Mouse (Mus musculus) lung, adult 2 months (tissue): ENCODE results near the gene Kcnab3. TPM values are rescaled to one million over a fixed set of nuclear protein-coding genes. Genes with fewer than 3 reads are reported as not detected.

Source experiments
- DNase-seq: peaks from one replicate; pipeline ENCODE4 v3.0.0; 2022
- H3K4me1 ChIP-seq: fragments of 200-500 bp; 2 replicates; pipeline ENCODE4 v1.6.1; 2011; ENCODE audit warnings: low read length; ENCODE audit not compliant: control insufficient read depth, insufficient read depth
- H3K4me3 ChIP-seq: fragments of 200-500 bp; replicated peaks from 2 replicates; pipeline ENCODE3; 2011; ENCODE audit warnings: low read depth, mild to moderate bottlenecking, control low read depth, low read length; ENCODE audit errors: extremely low read depth
- CTCF ChIP-seq: fragments of 200-500 bp; IDR thresholded peaks from 2 replicates; pipeline ENCODE4 v1.5.1; 2011; ENCODE audit warnings: mild to moderate bottlenecking, low read length, control low read depth; ENCODE audit not compliant: insufficient read depth
- POLR2A ChIP-seq: fragments of 200-500 bp; IDR thresholded peaks from 2 replicates; pipeline ENCODE4 v1.6.1; 2011; ENCODE audit warnings: low read depth, mild to moderate bottlenecking, control low read depth, low read length, borderline replicate concordance; ENCODE audit errors: extremely low read depth
- WGBS: fragments of 180-500 bp; shearing (Covaris S2); methylation state at CpG from one replicate; pipeline ENCODE4 v1.1.7; 2018; 5-methylcytosine and 5-hydroxymethylcytosine counted together
- polyA plus RNA-seq: library from polyadenylated mRNA; depleted of rRNA; stranded (reverse); fragments of >200 nt; gene quantifications from 2 replicates; pipeline ENCODE4 v1.2.3, GENCODE M21; 2012

Gene Kcnab3
- polyA plus RNA-seq, 1 experiment, result 2.2 TPM

DNA sequence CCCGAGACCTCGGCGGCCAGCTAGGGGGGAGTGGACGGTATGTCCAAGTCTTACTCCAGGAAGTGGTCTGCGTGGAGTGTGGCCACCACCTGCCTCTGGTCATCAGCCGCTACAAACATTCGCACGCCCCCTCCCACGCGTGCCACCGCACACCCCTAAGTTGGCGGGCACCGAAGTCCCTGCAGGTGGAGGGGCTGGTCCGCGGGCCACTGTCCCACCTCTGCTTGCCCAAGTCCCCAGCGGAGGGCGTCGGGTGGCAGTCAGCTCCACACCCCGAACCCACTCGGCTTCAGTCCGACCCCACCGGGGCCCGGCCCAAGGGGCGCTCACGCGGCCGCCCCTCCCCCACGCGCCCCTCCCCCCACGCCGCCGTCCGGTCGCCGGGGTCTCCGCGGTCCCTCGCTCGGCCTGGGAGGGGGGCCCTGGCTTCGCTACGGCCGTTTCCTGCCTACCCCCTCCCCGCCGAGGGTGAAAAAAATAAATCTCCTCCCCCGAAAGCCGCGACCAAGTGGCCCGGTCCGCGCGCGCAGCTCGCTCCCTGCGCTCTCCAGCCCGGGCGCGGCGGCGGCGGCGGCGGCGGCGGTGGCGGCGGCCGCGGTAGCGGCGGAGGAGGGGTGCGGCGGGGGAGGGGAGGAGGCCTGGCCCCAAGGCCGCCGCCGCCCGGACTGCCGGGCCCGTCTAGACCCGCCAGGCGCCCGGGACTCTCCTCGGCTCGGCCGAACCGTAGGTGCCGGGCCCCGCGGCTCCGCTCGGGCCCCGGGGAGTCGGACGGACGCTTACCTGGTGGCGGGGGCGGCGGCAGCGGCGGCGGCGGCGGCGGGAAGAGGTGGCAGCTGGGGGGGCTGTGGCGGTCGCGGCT lies 42.5 kb downstream of the Kcnab3 start:
- no peak for TF ChIP-seq POLR2A
- TF ChIP-seq CTCF, result no peak
- Histone ChIP-seq H3K4me1 (peaks cover 21% of the 10 kb centered on the region), H3K4me3 (peak overlapping the region; percentile 98)
- DNase-seq, result peak; percentile 63
- WGBS, result under 1% methylated on average over 58 of the region's 106 CpGs

DNA sequence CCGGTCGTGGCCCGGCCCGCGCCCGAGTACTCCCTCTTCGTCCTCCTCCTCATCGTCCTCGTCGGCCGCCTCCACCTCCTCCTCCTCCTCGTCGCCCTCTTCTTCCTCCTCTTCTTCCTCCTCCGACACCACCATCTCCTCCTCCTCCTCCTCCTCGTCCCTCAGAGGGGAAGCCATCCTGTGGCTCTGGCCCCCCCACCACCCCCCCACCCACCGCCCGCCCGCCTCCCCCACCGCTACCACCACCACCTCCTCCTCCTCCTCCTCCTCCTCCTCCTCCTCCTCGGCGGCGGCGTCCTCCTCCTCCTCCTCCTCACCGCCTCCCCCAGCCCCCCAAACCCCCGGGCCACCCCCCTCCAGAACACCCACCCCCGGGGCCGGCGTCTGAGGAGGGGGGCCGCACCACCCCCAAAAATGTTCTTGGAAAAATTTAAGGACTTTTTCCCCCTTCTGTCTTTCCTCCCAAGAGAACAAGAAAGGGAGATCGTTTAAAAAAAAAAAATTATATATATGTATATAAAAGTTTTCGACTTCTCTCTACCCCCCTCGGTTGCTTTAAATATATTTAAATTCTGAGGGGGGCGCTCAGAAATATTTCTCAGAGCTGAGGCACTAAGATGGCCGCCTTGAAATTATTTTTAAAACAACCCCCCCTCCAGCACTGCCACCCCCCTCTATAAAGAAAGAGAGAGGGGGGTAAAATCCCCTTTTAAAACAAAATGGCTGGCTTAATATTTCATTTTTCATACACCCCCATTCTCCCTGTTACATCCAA lies 43.3 kb downstream of the Kcnab3 start, which contains the start of gene Chd3:
TSS of gene Chd3 (minus strand) at position 192 of the 775 bp plus-strand sequence.
- H3K4me3 ChIP-seq, result peak within 1 kb of the TSS; percentile 98
- no peak for DNase-seq
- H3K4me1 ChIP-seq, result peaks cover 19% of the 10 kb centered on the region
- TF ChIP-seq CTCF, result no peak
- TF ChIP-seq POLR2A, result no peak; the same call in 1 of the 2 replicates
- WGBS, result under 1% methylated on average over 18 of the region's 34 CpGs

DNA sequence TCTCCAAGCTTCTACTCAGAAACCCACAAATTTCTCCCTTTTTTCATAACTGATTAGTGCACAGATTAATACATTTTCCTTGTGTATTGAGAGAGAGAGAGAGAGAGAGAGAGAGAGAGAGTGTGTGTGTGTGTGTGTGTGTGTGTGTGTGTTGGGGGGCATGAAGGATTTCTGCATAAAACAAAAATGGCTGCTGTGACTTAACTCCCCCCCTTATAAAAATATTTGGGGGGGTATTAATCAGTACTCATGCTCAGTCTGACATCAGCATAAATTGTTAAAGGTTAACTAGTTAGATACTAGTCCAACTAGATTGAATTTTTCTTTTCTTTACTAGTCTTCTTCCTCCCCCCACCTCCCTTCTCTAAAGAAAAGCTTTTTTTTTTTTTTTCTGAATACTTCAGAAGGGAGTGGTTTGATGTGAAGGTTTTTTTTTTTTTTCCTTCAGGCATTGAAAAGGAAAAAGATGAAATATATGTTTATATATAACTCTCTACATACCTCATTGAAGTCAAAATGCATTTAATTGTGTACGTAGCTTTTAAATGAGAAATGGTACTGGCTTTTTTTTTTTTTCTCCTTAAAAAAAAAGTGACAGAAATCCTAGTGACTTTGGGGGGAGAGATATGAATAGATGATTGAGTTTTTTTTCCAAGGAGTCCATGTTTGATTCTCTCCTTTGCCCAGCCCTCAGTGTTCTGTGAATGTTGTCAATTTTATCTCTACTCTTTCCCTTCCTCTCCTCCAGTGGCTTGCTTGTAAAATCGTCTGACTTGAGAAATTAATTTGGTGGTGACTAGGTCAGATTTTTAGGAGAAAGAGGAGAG lies 44.1 kb downstream of the Kcnab3 start:
- WGBS, result 32% methylated on average over 2 of the region's 2 CpGs
- H3K4me1 ChIP-seq, result peaks cover 14% of the 10 kb centered on the region
- DNase-seq, result no peak
- TF ChIP-seq CTCF (no peak), POLR2A (no peak)
- no peak overlapping the region for H3K4me3 ChIP-seq

DNA sequence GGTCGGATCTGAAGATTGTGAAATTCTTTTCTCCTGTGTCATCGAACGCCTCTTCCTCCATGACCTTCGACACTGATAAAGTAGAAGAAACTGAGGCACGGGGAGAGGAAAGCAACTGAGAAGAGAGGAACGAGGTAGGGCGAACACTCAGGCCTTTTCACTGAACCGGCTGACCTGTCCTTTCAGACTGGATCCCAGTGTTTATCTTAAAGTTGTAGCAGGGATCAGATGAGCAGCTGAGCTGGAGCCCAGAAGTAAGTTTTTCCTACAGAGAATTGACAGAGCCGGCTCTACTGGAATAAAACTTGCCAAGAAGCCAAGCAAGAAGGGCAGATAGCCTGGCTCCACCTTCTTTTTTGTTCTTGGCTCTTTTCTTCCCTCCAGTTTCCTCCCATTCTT lies 44.8 kb downstream of the Kcnab3 start:
- Histone ChIP-seq H3K4me3 (no peak overlapping the region), H3K4me1 (peaks cover 7% of the 10 kb centered on the region)
- WGBS, result 29% methylated on average over 9 of the region's 9 CpGs
- TF ChIP-seq CTCF (no peak), POLR2A (no peak)
- DNase-seq, result no peak

DNA sequence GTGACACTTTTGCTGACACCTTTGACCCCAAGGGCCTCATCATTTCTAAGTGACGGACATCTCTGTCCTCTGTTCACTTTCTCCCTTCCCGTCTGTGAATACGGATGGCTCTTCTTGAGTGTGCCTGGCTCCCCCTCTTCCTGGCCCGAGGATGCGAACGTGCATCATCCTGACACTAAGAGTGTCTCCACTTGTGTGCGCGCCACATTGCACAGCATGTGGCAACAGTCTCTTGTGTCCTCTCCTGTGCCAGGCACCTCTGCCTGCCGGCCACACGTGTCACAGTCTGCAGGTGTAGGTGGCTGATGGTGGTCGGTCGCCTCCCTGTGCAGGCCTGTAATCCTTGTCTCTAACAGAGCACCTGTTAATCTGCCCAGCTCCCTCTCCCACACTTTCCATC lies 45.5 kb downstream of the Kcnab3 start:
- no peak overlapping the region for H3K4me3 ChIP-seq
- H3K4me1 ChIP-seq, result peaks cover 3% of the 10 kb centered on the region
- TF ChIP-seq CTCF (no peak), POLR2A (no peak)
- WGBS, result 73% methylated on average over 12 of the region's 12 CpGs
- no peak for DNase-seq

DNA sequence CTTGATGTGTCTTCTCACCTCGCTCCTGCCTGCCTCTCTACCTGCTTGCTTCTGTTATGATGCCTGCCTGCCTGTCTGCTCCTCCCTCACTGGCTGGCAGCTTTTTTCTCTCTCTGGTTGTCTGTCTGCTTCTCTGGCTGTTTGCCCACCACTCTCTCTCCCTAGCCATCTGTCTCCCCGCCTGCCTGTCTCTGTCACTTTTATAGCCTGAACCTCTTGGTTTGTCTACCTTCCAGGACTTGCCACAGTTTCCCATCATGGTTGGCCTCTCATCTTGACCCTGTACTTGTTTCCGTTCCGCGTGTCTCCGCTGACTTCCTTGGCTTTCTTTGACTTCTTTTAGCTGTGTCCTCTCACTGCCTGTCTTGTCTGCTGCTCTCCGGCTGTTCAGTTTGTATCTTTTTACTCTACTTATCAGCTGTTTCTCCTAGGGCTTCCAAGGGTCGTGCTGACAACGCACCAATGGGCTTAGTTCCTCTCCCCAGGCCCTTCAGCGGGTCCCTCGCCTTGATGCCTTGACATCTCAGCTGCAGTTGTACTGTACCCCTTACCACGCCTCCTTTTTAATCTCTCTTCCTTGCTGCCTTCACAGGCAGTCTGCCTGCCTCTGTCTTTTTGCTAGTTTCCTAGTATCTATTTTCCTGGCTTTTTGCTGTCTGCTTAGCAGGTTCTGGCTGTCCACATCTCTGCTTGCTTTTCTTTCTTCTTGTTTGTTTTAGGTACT lies 46.2 kb downstream of the Kcnab3 start:
- H3K4me1 ChIP-seq, result peaks cover 3% of the 10 kb centered on the region
- DNase-seq, result no peak

DNA sequence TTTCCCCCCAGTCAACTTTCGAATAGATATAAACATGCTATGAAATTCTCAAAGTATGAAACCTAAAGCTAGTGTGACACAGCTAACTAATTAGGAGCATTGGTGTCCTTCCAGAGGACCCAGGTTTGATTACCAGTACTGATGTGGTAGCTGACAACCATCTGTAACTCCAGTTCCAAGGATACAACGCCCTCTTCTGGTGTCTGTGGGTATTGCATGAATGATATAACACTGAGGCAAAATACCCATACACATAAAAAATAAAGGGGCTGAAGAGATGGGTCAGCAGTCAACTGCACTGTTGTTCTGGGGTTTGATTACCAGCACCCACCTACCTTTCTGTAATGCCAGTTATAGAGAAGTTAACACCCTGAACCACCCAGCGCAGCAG lies 46.7 kb downstream of the Kcnab3 start:
- 0 out of 2 replicates have a peak, but pooled peaks have one; percentile 7 for TF ChIP-seq CTCF
- TF ChIP-seq POLR2A, result no peak
- WGBS, result 60% methylated on average over 3 of the region's 3 CpGs
- no peak for DNase-seq
- Histone ChIP-seq H3K4me1 (peaks cover 2% of the 10 kb centered on the region), H3K4me3 (no peak overlapping the region)

More for the DNA sequence above, 46.2 kb downstream of the Kcnab3 start:
- 50% methylated on average over 12 of the region's 12 CpGs for WGBS
- no peak for TF ChIP-seq POLR2A
- TF ChIP-seq CTCF, result no peak
- H3K4me3 ChIP-seq, result no peak overlapping the region

DNA sequence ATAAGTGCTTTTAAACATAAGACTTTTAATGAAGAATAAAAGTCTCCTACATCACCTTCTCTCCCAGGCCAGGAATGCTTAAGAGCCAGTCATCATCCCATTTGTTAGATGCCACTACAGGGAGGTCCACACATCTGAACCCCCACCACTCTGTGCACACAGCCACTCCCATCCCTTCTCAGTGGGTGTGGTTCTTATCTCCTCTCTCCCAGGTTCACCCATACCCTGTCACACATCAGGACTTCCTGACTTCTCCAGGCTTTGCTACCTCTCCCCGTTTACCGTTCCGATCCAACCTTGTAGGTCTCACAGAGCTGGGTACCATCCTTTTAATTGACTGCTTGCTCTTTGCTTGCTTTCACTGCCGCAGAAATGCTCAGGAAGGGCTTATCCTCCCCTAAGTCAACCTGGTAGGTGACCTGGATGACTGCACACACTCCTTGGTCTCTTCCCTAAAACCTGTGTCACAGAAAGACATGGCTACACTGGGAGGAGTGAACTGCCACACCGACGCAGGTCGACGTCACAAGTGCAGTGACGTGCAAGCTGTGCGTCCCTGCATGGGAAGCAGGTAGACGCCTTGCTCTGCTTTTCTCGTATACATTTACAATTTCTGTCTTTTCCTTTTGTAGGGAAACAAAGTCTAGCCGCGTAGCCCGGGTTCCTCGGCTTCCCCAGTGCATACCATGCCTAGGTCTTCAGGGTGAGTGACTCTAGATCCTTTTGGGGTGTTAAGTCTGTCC lies 47.3 kb downstream of the Kcnab3 start:
- no peak overlapping the region for H3K4me3 ChIP-seq
- DNase-seq, result no peak
- no peak for TF ChIP-seq POLR2A
- no peak for TF ChIP-seq CTCF
- WGBS, result 91% methylated on average over 16 of the region's 16 CpGs
- no peaks in the 10 kb centered on the region for H3K4me1 ChIP-seq
